Mouse (Mus musculus): ENCODE data around the gene Gm20388. TPM values are rescaled to one million over a fixed set of nuclear protein-coding genes. Genes with fewer than 3 reads are reported as not detected.
A peak's percentile ranks its signal among the peaks of the same experiment; 100 is the strongest.

The Gm20388 gene
- total RNA-seq, 2 experiments from 2014 or later = 2.4 to 2.6 TPM

DNA sequence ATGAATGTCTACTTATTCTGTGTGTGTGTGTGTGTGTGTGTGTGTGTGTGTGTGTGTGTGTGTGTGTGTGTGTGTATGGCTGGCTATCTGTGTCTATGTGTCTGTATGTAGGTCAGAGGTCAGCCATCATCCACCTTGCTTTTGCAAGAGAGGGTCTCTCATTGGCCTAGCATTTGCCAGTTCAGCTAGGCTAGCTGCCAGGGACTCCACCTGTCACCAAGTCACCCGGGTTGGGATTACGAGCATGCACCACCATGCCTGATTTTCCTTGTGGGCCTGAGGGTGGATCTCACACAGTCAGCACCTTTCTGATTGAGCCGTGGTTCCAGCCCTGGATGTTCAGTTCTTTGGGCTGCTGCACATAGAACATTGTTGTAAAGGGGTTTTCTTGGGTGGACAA, 2325.9 kb downstream of the Gm20388 start:
- Histone ChIP-seq H3K4me3 (no peak overlapping the region), H3K27ac (no peak overlapping the region)
- no peak for DNase-seq (ENCODE audit: extremely low spot score in 1 of 2, low spot score in 2 of 2)
- intact Hi-C loops (cut with DNase I) = no loop called here
- no peak for TF ChIP-seq CTCF (IDR thresholded peaks at IDR 0.05)

- Histone ChIP-seq H3K27ac (no peak overlapping the region), H3K4me3 (no peak overlapping the region)
- TF ChIP-seq CTCF (IDR thresholded peaks at IDR 0.05) = no peak
- no peak for DNase-seq (ENCODE audit: extremely low spot score in 1 of 2, low spot score in 2 of 2)
- intact Hi-C loops (cut with DNase I) = no loop called here
Measured at GRCm38 (mm10) chr8:122238225-122238624, 2327.6 kb downstream of the Gm20388 start.

- no peak for TF ChIP-seq CTCF (IDR thresholded peaks at IDR 0.05)
- Histone ChIP-seq H3K4me3 (no peak overlapping the region), H3K27ac (no peak overlapping the region)
- DNase-seq (ENCODE audit: extremely low spot score in 1 of 2, low spot score in 2 of 2) = no peak
- intact Hi-C loops (cut with DNase I) = no loop called here
Measured at GRCm38 (mm10) chr8:122238731-122239130, 2328.1 kb downstream of the Gm20388 start.

GRCm38 (mm10) chr8:122240241-122241026, 2329.8 kb downstream of the Gm20388 start:
- Histone ChIP-seq H3K4me3 (no peak overlapping the region), H3K27ac (no peak overlapping the region)
- DNase-seq (ENCODE audit: extremely low spot score in 1 of 2, low spot score in 2 of 2) = no peak
- intact Hi-C loops (cut with DNase I) = no loop called here
- TF ChIP-seq CTCF (IDR thresholded peaks at IDR 0.05) = no peak

- Histone ChIP-seq H3K4me3 (no peak overlapping the region), H3K27ac (no peak overlapping the region)
- no peak for DNase-seq (ENCODE audit: extremely low spot score in 1 of 2, low spot score in 2 of 2)
- intact Hi-C loops (cut with DNase I) = no loop called here
- no peak for TF ChIP-seq CTCF (IDR thresholded peaks at IDR 0.05)
Measured at GRCm38 (mm10) chr8:122243310-122243709, 2332.7 kb downstream of the Gm20388 start.

GRCm38 (mm10) chr8:122245161-122245560, 2334.5 kb downstream of the Gm20388 start:
- H3K27ac ChIP-seq = no peak overlapping the region
- intact Hi-C loops (cut with DNase I) = no loop called here
- H3K4me3 ChIP-seq = no peak overlapping the region
- no peak for TF ChIP-seq CTCF (IDR thresholded peaks at IDR 0.05)
- no peak for DNase-seq (ENCODE audit: extremely low spot score in 1 of 2, low spot score in 2 of 2)

DNA sequence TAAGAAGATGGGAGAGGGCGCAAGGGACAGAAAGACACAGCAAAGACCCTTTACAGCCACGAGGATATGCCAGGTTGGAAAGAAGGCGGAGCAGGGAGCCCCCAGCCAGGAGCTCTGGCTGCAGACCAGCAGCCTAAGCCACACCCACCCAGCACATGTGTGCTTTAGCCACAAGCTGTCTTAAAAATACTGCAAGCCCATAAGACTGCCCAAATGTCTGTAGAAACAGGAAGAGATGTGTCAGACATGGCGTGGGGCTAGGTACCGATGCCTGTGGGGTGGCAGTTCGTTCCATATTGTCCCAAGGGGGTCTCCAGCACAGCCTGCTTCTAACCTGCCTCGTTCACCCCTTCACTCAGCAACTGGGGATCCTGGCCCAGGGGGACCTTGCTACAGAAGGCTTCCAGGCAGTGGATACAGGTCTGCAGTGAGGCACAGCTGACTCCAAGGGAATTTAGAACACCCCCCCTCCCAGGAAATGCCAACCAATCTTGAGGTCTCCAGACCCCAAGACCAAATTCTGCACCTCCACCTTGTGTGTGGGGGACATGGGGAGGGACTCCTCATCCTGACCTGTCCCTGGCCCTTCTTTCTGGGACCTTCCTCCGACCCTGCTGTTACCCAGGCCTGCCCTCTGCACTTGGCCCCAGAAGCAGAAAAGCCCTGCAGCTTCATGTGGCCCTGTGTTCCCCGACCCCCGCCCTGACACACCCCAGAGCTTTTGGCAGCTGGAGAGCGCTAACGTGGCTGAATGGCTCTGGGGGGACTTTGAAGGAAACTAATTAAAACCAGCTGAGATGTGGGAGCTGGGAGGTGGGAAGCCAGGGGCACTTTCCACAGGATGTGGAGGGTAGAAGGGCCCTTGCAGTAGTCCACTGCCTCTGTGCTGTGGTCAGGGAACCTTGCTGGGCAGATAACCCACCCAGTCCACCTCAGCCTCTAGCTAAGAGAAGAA, 2335.9 kb downstream of the Gm20388 start:
- Histone ChIP-seq H3K27ac (no peak overlapping the region), H3K4me3 (no peak overlapping the region)
- no peak for DNase-seq (ENCODE audit: extremely low spot score in 1 of 2, low spot score in 2 of 2)
- no peak for TF ChIP-seq CTCF (IDR thresholded peaks at IDR 0.05)
- intact Hi-C loops (cut with DNase I) = no loop called here

- no peak for TF ChIP-seq CTCF (IDR thresholded peaks at IDR 0.05)
- Histone ChIP-seq H3K27ac (no peak overlapping the region), H3K4me3 (no peak overlapping the region)
- intact Hi-C loops (cut with DNase I) = no loop called here
- DNase-seq (ENCODE audit: extremely low spot score in 1 of 2, low spot score in 2 of 2) = no peak
Measured at GRCm38 (mm10) chr8:122251739-122252138, 2341.1 kb downstream of the Gm20388 start.

GRCm38 (mm10) chr8:122252366-122252765, 2341.7 kb downstream of the Gm20388 start:
- intact Hi-C loops (cut with DNase I) = no loop called here
- no peak for TF ChIP-seq CTCF (IDR thresholded peaks at IDR 0.05)
- Histone ChIP-seq H3K4me3 (no peak overlapping the region), H3K27ac (no peak overlapping the region)
- no peak for DNase-seq (ENCODE audit: extremely low spot score in 1 of 2, low spot score in 2 of 2)

- no peak overlapping the region for H3K27ac ChIP-seq
- TF ChIP-seq CTCF (IDR thresholded peaks at IDR 0.05) = peak; percentile 99
- intact Hi-C loops (cut with DNase I) = loop anchor here (2.0 kb wide), 1 partner anchor 97 kb away; no protein-coding TSS in a partner anchor
- peak; percentile 69 to 77 for DNase-seq (ENCODE audit: extremely low spot score in 1 of 2, low spot score in 2 of 2)
- no peak overlapping the region for H3K4me3 ChIP-seq
Measured at GRCm38 (mm10) chr8:122259351-122259750, 2348.7 kb downstream of the Gm20388 start.

DNA sequence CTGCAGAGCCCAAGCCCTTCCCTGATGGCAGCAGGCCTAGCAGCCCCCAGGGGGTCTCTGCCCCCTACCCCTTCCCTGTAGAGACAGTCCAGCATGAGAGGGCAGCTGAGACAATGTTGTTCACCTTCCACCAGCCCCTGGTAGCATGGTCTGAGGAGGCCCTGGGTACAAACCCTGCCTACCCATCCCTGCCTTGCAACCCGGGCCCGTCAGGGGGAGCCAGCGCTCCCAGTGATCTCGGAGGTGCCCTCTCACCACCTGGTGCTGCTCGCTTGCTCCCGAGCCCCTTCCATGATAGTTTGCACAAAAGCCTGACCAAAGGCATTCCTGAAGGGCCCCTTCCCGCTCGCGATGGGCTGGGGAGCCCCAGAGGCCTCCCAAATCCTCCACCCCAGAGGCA, 2350.1 kb downstream of the Gm20388 start:
- DNase-seq (ENCODE audit: extremely low spot score in 1 of 2, low spot score in 2 of 2) = no peak

GRCm38 (mm10) chr8:122262835-122263234, 2352.2 kb downstream of the Gm20388 start:
- Histone ChIP-seq H3K4me3 (no peak overlapping the region), H3K27ac (no peak overlapping the region)
- no peak for TF ChIP-seq CTCF (IDR thresholded peaks at IDR 0.05)
- no peak for DNase-seq (ENCODE audit: extremely low spot score in 1 of 2, low spot score in 2 of 2)
- intact Hi-C loops (cut with DNase I) = loop anchor here (10.0 kb wide), 1 partner anchor 418 kb away; no protein-coding TSS in a partner anchor

More for the DNA sequence above, 2350.1 kb downstream of the Gm20388 start:
- no peak for TF ChIP-seq CTCF (IDR thresholded peaks at IDR 0.05)
- intact Hi-C loops (cut with DNase I) = loop anchor here (10.0 kb wide), 1 partner anchor 416 kb away; no protein-coding TSS in a partner anchor
- Histone ChIP-seq H3K27ac (no peak overlapping the region), H3K4me3 (no peak overlapping the region)
